Mouse (Mus musculus) midbrain, embryonic 16.5 days (tissue): ENCODE data around the gene Itgb8. TPM values are rescaled to one million over a fixed set of nuclear protein-coding genes. Genes with fewer than 3 reads are reported as not detected.

Experiments
- ATAC-seq: fragments of 200-750 bp; cut with Nextera tagmentation; 2 replicates; pipeline ENCODE4 v1.8.0; 2017; ENCODE audit warnings: moderate TSS enrichment
- H3K27ac ChIP-seq: fragments of 300-500 bp; sonication (generic); 2 replicates; pipeline ENCODE4 v1.5.1; 2014; ENCODE audit warnings: mild to moderate bottlenecking, low read length, mixed read lengths
- H3K27me3 ChIP-seq: fragments of 300-500 bp; sonication (generic); 2 replicates; pipeline ENCODE4 v1.6.1; 2014; ENCODE audit warnings: low read depth, low read length, mixed read lengths; ENCODE audit not compliant: control insufficient read depth, insufficient read depth
- H3K36me3 ChIP-seq: fragments of 300-500 bp; sonication (generic); 2 replicates; pipeline ENCODE4 v1.6.1; 2014; ENCODE audit warnings: mild to moderate bottlenecking, low read length, moderate library complexity, mixed read lengths; ENCODE audit not compliant: control insufficient read depth, insufficient read depth
- H3K4me1 ChIP-seq: fragments of 300-500 bp; sonication (generic); 2 replicates; pipeline ENCODE4 v1.6.1; 2014; ENCODE audit warnings: mild to moderate bottlenecking, low read length, mixed read lengths; ENCODE audit not compliant: control insufficient read depth, insufficient read depth
- H3K4me2 ChIP-seq: fragments of 300-500 bp; sonication (generic); 2 replicates; pipeline ENCODE4 v1.6.1; 2014; ENCODE audit warnings: mild to moderate bottlenecking, low read length, mixed read lengths
- H3K4me3 ChIP-seq: fragments of 300-500 bp; sonication (generic); 2 replicates; pipeline ENCODE4 v1.5.1; 2014; ENCODE audit warnings: low read depth, mild to moderate bottlenecking, low read length, moderate library complexity, mixed read lengths
- H3K9ac ChIP-seq: fragments of 300-500 bp; sonication (generic); 2 replicates; pipeline ENCODE4 v1.6.1; 2014; ENCODE audit warnings: low read depth, low read length, mixed read lengths
- H3K9me3 ChIP-seq: fragments of 300-500 bp; sonication (generic); replicated peaks from 2 replicates; pipeline ENCODE4 v1.6.1; 2014; ENCODE audit warnings: mild to moderate bottlenecking, low read length, mixed read lengths; ENCODE audit not compliant: control insufficient read depth, poor library complexity, severe bottlenecking
- WGBS: fragments of 180-500 bp; shearing (Covaris S2); extraction: QIAGEN DNeasy Blood & Tissue Kit; methylation state at CpG from one replicate; pipeline ENCODE4 v1.1.7; 2014; 5-methylcytosine and 5-hydroxymethylcytosine counted together
- polyA plus RNA-seq: library from polyadenylated mRNA; unstranded; fragments of >200 nt; fragmentation: Nextera tagmentation; extraction: Ambion mirVana; gene quantifications from 2 replicates; pipeline ENCODE4 v1.2.1, GENCODE M21; 2015

Gene Itgb8
- polyA plus RNA-seq, 1 experiment from 2014 or later: 10.3 TPM

DNA sequence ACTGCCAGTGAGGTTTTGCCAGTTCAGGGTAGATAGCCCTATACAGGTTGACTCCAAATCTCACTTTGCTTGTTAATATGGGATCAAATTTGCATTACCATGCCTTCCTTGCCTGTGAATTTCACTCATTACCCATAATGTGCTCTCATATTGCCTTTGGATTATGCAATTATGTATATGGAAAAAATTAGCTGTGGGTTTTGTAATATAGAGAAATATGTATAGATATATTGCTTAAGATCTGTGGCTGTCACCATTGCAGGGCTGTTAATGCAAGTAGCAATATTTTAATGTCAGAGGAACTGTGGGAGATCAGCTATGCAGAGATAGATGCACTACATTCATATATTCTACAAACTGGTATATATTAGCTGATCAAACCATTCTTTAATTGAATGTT is 43.5 kb downstream of the Itgb8 start:
- no peak for ATAC-seq
- H3K4me1 ChIP-seq: no peaks in the 10 kb centered on the region
- no peak overlapping the region for H3K27ac ChIP-seq
- H3K4me3 ChIP-seq: no peak overlapping the region
- H3K9ac ChIP-seq: no peak overlapping the region
- no peaks in the 10 kb centered on the region for H3K27me3 ChIP-seq
- no peaks in the 10 kb centered on the region for H3K36me3 ChIP-seq
- H3K9me3 ChIP-seq: no peaks in the 10 kb centered on the region
- H3K4me2 ChIP-seq: no peak overlapping the region

DNA sequence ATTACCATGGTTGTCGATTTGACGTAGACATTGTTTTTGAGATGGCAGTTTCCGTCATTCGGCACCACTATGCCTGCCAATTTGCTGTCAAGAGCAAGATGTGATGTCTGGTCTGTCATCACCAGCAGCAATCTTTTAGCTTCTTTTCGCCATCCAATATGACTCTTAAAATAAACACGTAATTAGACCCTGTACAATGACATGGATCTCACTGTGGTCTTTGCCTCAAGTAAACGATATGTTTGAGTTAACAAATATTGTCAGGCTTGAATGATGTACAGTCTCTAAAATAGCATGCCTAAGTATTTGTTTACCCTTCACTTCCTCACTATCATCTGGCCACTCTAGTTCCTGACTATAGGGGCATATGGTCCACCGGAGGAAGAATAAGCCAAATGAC is 48.8 kb downstream of the Itgb8 start:
- 89% methylated on average over 8 of the region's 8 CpGs for WGBS
- Histone ChIP-seq H3K4me1 (no peaks in the 10 kb centered on the region), H3K27ac (no peak overlapping the region), H3K4me2 (no peak overlapping the region), H3K36me3 (no peaks in the 10 kb centered on the region), H3K9ac (no peak overlapping the region), H3K9me3 (no peaks in the 10 kb centered on the region), H3K27me3 (no peaks in the 10 kb centered on the region), H3K4me3 (no peak overlapping the region)
- ATAC-seq: no peak

- H3K27ac ChIP-seq: no peak overlapping the region
- no peak overlapping the region for H3K4me3 ChIP-seq
- no peaks in the 10 kb centered on the region for H3K27me3 ChIP-seq
- no peak for ATAC-seq
- no peaks in the 10 kb centered on the region for H3K4me1 ChIP-seq
- 98% methylated on average over 1 of the region's 1 CpGs for WGBS
- no peaks in the 10 kb centered on the region for H3K36me3 ChIP-seq
- H3K9ac ChIP-seq: no peak overlapping the region
- H3K4me2 ChIP-seq: no peak overlapping the region
- no peaks in the 10 kb centered on the region for H3K9me3 ChIP-seq
These were observed 53.2 kb downstream of the Itgb8 start for GRCm38 (mm10) chr12:119185441-119185840.

DNA sequence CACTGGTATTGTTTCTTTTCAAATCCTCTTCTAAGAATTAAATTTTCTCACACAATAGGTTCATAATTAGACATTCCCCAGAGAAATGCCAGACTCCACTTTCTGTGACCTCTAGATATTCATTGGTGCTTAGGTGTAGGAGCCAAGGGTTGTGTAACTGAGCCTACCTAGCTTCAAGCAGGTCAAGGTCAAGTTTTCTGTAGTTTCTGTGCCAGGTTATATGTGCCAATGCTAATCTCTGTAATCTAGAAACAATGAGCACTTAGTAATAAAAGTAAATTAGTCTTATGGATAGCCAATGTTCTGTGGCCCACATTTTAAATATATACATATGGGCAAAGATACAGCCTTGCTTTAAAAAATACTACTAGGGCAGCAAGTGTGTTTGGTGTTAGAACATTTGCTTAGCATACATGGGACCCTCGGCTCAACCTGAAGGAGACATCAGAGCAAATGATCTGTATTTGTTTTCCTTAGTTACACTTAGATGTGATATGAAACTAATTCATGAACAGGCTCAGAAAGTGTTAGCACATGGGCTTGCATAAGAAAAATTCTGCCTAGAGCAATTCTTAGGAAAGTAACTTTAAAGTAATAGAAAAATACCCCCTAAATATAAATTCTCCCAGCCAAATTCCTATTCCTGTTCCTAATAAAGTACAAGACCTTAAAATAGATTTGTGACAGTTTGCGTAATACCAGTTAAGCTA is 56.2 kb downstream of the Itgb8 start:
- Histone ChIP-seq H3K27me3 (no peaks in the 10 kb centered on the region), H3K4me1 (no peaks in the 10 kb centered on the region), H3K9ac (no peak overlapping the region), H3K4me2 (no peak overlapping the region), H3K36me3 (no peaks in the 10 kb centered on the region), H3K9me3 (no peaks in the 10 kb centered on the region), H3K4me3 (no peak overlapping the region), H3K27ac (no peak overlapping the region)
- WGBS: 90% methylated on average over 2 of the region's 2 CpGs
- no peak for ATAC-seq

- no peak for ATAC-seq
- Histone ChIP-seq H3K4me3 (no peak overlapping the region), H3K27me3 (no peaks in the 10 kb centered on the region), H3K36me3 (peaks cover 2% of the 10 kb centered on the region; the same call in 1 of the 2 replicates), H3K27ac (no peak overlapping the region), H3K4me1 (no peaks in the 10 kb centered on the region), H3K4me2 (no peak overlapping the region), H3K9me3 (no peaks in the 10 kb centered on the region), H3K9ac (no peak overlapping the region)
- WGBS: 70% methylated on average over 2 of the region's 2 CpGs
These were observed 62.6 kb downstream of the Itgb8 start for GRCm38 (mm10) chr12:119176017-119176416.

DNA sequence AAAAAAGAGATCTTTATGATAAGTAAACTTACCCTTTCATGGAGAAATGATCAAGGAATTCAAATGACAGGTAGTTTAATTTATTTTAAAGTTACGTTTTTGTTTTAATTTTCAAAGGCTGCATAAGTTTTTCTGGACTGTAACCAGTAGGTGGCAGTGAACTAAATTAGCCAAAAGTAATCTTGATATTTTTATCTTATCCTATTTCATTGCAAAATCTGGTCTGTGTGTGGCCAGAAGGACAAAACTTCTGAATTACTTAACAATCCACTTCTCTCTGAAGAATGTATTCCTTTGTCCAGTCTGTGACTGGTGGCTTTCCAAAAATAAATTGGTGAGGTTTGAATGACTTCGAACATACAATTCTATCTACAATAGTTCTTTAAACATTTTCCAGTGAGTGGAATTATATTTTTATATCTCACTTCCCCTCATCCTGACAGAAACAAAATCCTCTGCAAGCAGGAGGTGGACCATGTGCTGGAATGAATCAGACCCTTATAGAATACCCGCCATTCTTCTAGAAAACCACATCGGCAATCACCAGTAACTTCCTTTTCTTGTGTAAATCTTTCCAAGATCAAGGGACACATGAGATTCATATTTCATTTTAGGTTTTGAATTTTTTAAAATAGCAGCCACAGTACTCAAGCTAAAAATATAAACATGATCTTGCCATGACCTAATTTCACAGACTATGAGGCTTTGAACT is 68.6 kb downstream of the Itgb8 start:
- no peaks in the 10 kb centered on the region for H3K4me1 ChIP-seq
- no peaks in the 10 kb centered on the region for H3K27me3 ChIP-seq
- no peak overlapping the region for H3K4me2 ChIP-seq
- no peaks in the 10 kb centered on the region for H3K9me3 ChIP-seq
- no peak overlapping the region for H3K4me3 ChIP-seq
- 85% methylated on average over 4 of the region's 4 CpGs for WGBS
- no peak overlapping the region for H3K27ac ChIP-seq
- no peak overlapping the region for H3K9ac ChIP-seq
- H3K36me3 ChIP-seq: no peaks in the 10 kb centered on the region
- ATAC-seq: no peak

GRCm38 (mm10) chr12:119169143-119169542 is 69.5 kb downstream of the Itgb8 start:
- no peaks in the 10 kb centered on the region for H3K36me3 ChIP-seq
- no peak overlapping the region for H3K9ac ChIP-seq
- H3K4me2 ChIP-seq: no peak overlapping the region
- H3K4me3 ChIP-seq: no peak overlapping the region
- ATAC-seq: no peak
- H3K27ac ChIP-seq: no peak overlapping the region
- H3K4me1 ChIP-seq: no peaks in the 10 kb centered on the region
- H3K27me3 ChIP-seq: no peaks in the 10 kb centered on the region
- WGBS: 70% methylated on average over 3 of the region's 3 CpGs
- H3K9me3 ChIP-seq: no peaks in the 10 kb centered on the region

- no peaks in the 10 kb centered on the region for H3K9me3 ChIP-seq
- H3K27ac ChIP-seq: no peak overlapping the region
- no peaks in the 10 kb centered on the region for H3K27me3 ChIP-seq
- H3K9ac ChIP-seq: no peak overlapping the region
- no peak overlapping the region for H3K4me2 ChIP-seq
- peaks cover 3% of the 10 kb centered on the region; the same call in 1 of the 2 replicates for H3K4me1 ChIP-seq
- H3K4me3 ChIP-seq: no peak overlapping the region
- 92% methylated on average over 2 of the region's 2 CpGs for WGBS
- ATAC-seq: no peak
- H3K36me3 ChIP-seq: peaks cover 5% of the 10 kb centered on the region; the same call in 1 of the 2 replicates
These were observed 73.5 kb downstream of the Itgb8 start for GRCm38 (mm10) chr12:119165115-119165514.

DNA sequence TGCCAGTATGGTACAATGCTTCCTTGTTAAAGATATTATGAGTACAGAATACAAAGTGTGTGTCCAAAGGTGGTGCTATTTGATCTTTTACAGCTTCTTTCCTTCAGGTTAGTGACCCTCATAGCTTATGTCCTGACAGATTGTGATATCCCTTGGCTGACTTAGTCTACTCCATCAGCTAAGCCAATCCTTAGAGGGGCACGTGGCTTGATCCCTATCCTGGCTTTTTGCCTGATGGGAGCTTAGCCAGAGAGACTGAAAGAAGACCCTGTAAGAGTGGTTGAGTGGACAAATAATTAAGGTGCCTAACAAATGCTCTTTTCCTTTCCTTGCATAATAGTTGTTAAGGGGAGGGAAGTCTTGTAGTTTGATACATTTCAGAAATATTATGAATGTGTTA is 73.9 kb downstream of the Itgb8 start:
- no peak overlapping the region for H3K4me2 ChIP-seq
- H3K4me1 ChIP-seq: peaks cover 3% of the 10 kb centered on the region; the same call in 1 of the 2 replicates
- no peak overlapping the region for H3K4me3 ChIP-seq
- 41% methylated on average over 1 of the region's 1 CpGs for WGBS
- ATAC-seq: peak; percentile 55; the same call in 1 of the 2 replicates
- H3K27me3 ChIP-seq: no peaks in the 10 kb centered on the region
- no peak overlapping the region for H3K27ac ChIP-seq
- H3K9me3 ChIP-seq: no peaks in the 10 kb centered on the region
- peaks cover 5% of the 10 kb centered on the region; the same call in 1 of the 2 replicates for H3K36me3 ChIP-seq
- no peak overlapping the region for H3K9ac ChIP-seq
